Mouse (Mus musculus) hindbrain, postnatal 0 days (tissue): ENCODE data around the gene Gzmg. TPM values are rescaled to one million over a fixed set of nuclear protein-coding genes. Genes with fewer than 3 reads are reported as not detected.
A peak's percentile ranks its signal among the peaks of the same experiment; 100 is the strongest.
"Not testable (repeated sequence)": the region's sequence is repeated elsewhere in the genome, so short reads cannot be mapped to it uniquely, and the experiment has no call there.

Source experiments
- ATAC-seq: fragments of 200-750 bp; cut with Nextera tagmentation; 2 replicates; pipeline ENCODE4 v1.8.0; 2017; ENCODE audit warnings: mild to moderate bottlenecking, moderate TSS enrichment, moderate library complexity
- DNase-seq: peaks from one replicate; pipeline ENCODE4 v3.0.0-alpha.2; 2015; ENCODE audit warnings: low spot score
- H3K27ac ChIP-seq: fragments of 300-500 bp; sonication (generic); 2 replicates; pipeline ENCODE4 v1.5.1; 2014; ENCODE audit warnings: mild to moderate bottlenecking
- H3K27me3 ChIP-seq: fragments of 300-500 bp; sonication (generic); 2 replicates; pipeline ENCODE4 v1.6.1; 2014; ENCODE audit warnings: low read length, mixed read lengths; ENCODE audit not compliant: insufficient read depth
- H3K36me3 ChIP-seq: fragments of 300-500 bp; sonication (generic); 2 replicates; pipeline ENCODE4 v1.6.1; 2014; ENCODE audit warnings: low read length, mixed read lengths; ENCODE audit not compliant: insufficient read depth
- H3K4me1 ChIP-seq: fragments of 300-500 bp; sonication (generic); 2 replicates; pipeline ENCODE4 v1.6.1; 2014; ENCODE audit warnings: antibody characterized with exemption, low read length, mixed read lengths; ENCODE audit not compliant: insufficient read depth
- H3K4me2 ChIP-seq: fragments of 300-500 bp; sonication (generic); 2 replicates; pipeline ENCODE4 v1.6.1; 2014; ENCODE audit warnings: low read depth, mild to moderate bottlenecking, low read length, moderate library complexity, mixed read lengths
- H3K4me3 ChIP-seq: fragments of 300-500 bp; sonication (generic); 2 replicates; pipeline ENCODE4 v1.5.1; 2014; ENCODE audit warnings: low read length
- H3K9ac ChIP-seq: fragments of 300-500 bp; sonication (generic); replicated peaks from 2 replicates; pipeline ENCODE4 v1.6.1; 2014; ENCODE audit warnings: mild to moderate bottlenecking, low read length, moderate library complexity, mixed read lengths
- H3K9me3 ChIP-seq: fragments of 300-500 bp; sonication (generic); 2 replicates; pipeline ENCODE4 v1.6.1; 2016; ENCODE audit warnings: low read length, mixed read lengths
- CTCF ChIP-seq: IDR thresholded peaks from 2 replicates; pipeline ENCODE4 v1.5.1; 2016; ENCODE audit warnings: antibody characterized with exemption, control low read depth, low read depth
- WGBS: fragments of 180-500 bp; shearing (Covaris S2); extraction: QIAGEN DNeasy Blood & Tissue Kit; methylation state at CpG from one replicate; pipeline ENCODE4 v1.1.7; 2014; 5-methylcytosine and 5-hydroxymethylcytosine counted together
- polyA plus RNA-seq: library from polyadenylated mRNA; unstranded; fragments of >200 nt; fragmentation: Nextera tagmentation; extraction: Ambion mirVana; gene quantifications from 2 replicates; pipeline ENCODE4 v1.2.1, GENCODE M21; 2015
- total RNA-seq: library from RNA; depleted of rRNA; stranded (reverse); fragments of >200 nt; gene quantifications from 2 replicates; pipeline ENCODE4 v1.2.3, GENCODE M21; 2014

Gene Gzmg
- total and polyA plus RNA-seq, 2 experiments from 2014 or later: not detected

DNA sequence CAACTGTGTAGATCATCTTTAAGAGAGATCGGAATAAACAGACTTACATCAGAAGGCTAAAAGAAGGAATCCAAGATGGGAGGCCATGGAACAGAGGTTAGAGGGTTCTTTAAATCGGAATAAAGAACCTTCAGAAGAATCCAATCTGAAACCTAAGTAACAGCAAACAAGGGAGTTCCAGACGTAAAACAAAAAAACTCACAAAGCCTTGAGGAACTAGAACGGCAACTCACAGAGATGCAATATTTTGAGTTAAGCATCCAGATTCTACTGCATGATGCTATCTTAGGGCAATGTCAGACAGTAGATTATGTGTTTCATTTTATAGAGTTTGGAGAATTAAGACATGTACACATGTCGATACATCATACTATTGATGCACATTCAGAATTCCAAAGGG is 15.1 kb upstream of the Gzmg start, which contains the start of gene Gzmn:
TSS of gene Gzmn (minus strand) at position 101 of the 400 bp plus-strand sequence.
- no peak for TF ChIP-seq CTCF
- DNase-seq: no peak
- no peaks in the 10 kb centered on the region for H3K36me3 ChIP-seq
- ATAC-seq: no peak
- no peaks in the 10 kb centered on the region for H3K4me1 ChIP-seq
- H3K27me3 ChIP-seq: no peaks in the 10 kb centered on the region
- H3K4me3 ChIP-seq: no peak within 1 kb of the TSS
- H3K27ac ChIP-seq: no peak within 1 kb of the TSS
- WGBS: 92% methylated on average over 5 of the region's 5 CpGs
- no peak within 1 kb of the TSS for H3K9ac ChIP-seq
- H3K4me2 ChIP-seq: no peak within 1 kb of the TSS
- H3K9me3 ChIP-seq: no peaks in the 10 kb centered on the region

DNA sequence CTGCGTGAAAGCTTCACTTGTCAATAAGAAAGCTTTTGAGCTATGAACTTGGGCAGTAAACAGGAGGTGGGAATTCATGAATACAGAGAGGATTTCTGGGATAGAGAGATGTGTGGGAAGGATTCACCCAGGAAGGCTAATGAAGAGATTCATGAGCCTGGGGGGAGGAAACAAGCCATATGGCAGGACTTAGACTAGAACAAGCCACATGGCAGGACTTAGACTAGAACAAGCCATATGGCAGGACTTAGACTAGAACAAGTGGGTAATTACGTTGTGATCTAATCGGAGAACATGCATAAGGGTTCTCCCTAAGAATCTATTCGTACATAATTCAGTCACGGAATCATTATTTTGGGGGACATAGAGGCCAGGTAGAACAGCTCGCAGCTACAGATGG is 14.0 kb upstream of the Gzmg start:
- no peak for TF ChIP-seq CTCF
- no peak overlapping the region for H3K27ac ChIP-seq
- H3K9ac ChIP-seq: no peak overlapping the region
- no peak overlapping the region for H3K4me3 ChIP-seq
- 88% methylated on average over 6 of the region's 6 CpGs for WGBS
- ATAC-seq (no peak), DNase-seq (peak; percentile 3)
- no peaks in the 10 kb centered on the region for H3K36me3 ChIP-seq
- H3K9me3 ChIP-seq: no peaks in the 10 kb centered on the region
- H3K4me1 ChIP-seq: no peaks in the 10 kb centered on the region
- H3K4me2 ChIP-seq: no peak overlapping the region
- no peaks in the 10 kb centered on the region for H3K27me3 ChIP-seq

GRCm38 (mm10) chr14:56172744-56173143 is 13.4 kb upstream of the Gzmg start:
- DNase-seq: no peak
- Histone ChIP-seq H3K9ac (no peak overlapping the region), H3K9me3 (no peaks in the 10 kb centered on the region), H3K36me3 (no peaks in the 10 kb centered on the region), H3K27ac (no peak overlapping the region), H3K4me1 (no peaks in the 10 kb centered on the region), H3K4me3 (no peak overlapping the region), H3K27me3 (no peaks in the 10 kb centered on the region), H3K4me2 (no peak overlapping the region)
- ATAC-seq: no peak
- no peak for TF ChIP-seq CTCF
- 91% methylated on average over 5 of the region's 5 CpGs for WGBS

DNA sequence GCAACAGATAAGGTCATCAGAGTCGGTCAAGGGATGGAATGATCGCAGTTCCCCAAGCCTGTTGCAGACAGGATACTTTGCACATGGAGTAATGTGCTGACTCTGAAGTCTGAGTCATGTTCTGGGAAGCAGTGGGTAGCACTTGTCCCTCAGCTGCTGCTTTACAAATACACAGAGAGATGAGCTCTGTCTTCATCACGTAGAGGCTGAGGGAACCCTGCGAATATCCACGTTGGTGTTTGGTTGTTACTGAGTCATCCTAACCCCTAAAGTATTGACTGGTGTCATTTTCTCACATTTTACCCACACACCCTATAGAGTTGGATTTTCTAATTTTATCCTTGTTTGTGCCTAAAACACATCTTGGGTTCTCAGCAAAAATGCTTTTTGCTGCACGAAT is 8.6 kb upstream of the Gzmg start:
- TF ChIP-seq CTCF: no peak
- H3K4me2 ChIP-seq: no peak overlapping the region
- ATAC-seq (no peak), DNase-seq (no peak)
- 78% methylated on average over 6 of the region's 6 CpGs for WGBS
- no peaks in the 10 kb centered on the region for H3K4me1 ChIP-seq
- H3K36me3 ChIP-seq: no peaks in the 10 kb centered on the region
- no peaks in the 10 kb centered on the region for H3K27me3 ChIP-seq
- no peak overlapping the region for H3K27ac ChIP-seq
- no peak overlapping the region for H3K4me3 ChIP-seq
- no peaks in the 10 kb centered on the region for H3K9me3 ChIP-seq
- no peak overlapping the region for H3K9ac ChIP-seq

DNA sequence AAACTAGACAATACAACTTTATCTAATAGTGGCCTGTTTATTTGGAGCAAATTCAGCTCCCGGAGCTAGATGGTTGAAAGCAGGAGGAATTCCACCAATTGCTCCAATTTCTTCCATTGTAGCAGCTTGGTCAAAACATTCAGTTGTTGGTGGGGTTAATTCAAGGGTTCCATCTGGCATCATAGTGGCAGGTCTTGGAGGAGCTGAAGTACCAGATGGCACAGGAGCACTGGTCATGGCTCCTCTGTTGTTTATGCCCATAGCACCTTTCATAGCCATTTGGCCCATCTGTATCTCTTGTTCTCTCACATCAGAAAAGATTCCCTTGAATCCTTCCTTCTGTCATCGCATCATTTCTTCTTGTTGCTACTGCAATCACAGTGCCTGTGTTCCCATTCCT is 2.7 kb upstream of the Gzmg start:
- H3K4me2 ChIP-seq: no peak overlapping the region
- no peak overlapping the region for H3K27ac ChIP-seq

GRCm38 (mm10) chr14:56155340-56155739 is 4.0 kb downstream of the Gzmg start:
- Histone ChIP-seq H3K36me3 (no peaks in the 10 kb centered on the region), H3K27me3 (no peaks in the 10 kb centered on the region), H3K4me2 (no peak overlapping the region), H3K9ac (no peak overlapping the region), H3K4me1 (no peaks in the 10 kb centered on the region), H3K4me3 (no peak overlapping the region), H3K9me3 (no peaks in the 10 kb centered on the region), H3K27ac (no peak overlapping the region)
- DNase-seq: no peak
- ATAC-seq: no peak
- WGBS: 75% methylated on average over 2 of the region's 2 CpGs
- peak; percentile 19; the same call in 1 of the 2 replicates for TF ChIP-seq CTCF

More for the DNA sequence above, 2.7 kb upstream of the Gzmg start:
- Histone ChIP-seq H3K9me3 (no peaks in the 10 kb centered on the region), H3K9ac (no peak overlapping the region), H3K27me3 (no peaks in the 10 kb centered on the region), H3K4me3 (no peak overlapping the region), H3K36me3 (no peaks in the 10 kb centered on the region), H3K4me1 (no peaks in the 10 kb centered on the region)
- TF ChIP-seq CTCF: no peak
- DNase-seq (peak; percentile 6), ATAC-seq (no peak)
- 86% methylated on average over 2 of the region's 2 CpGs for WGBS

DNA sequence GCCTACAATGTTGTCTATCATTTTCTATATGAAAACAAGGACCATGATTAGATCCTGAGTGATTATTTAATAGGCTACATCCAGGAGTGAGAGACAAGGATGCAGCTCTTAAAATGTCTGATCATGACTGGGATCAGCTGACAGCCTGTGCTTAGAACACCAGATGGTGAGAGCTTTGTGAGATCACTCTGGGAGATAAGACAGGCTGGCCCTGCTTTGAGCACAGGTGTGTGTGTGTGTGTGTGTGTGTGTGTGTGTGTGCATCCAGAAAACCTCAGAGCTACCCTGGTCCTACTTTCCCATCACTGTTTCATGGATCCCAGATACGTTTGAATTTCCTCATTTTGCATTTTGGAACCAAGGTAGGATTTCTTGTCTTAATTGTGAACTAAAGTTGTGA is 25.7 kb downstream of the Gzmg start:
- DNase-seq (peak; percentile 9), ATAC-seq (peak; percentile 64; the same call in 1 of the 2 replicates)
- not testable (repeated sequence) for H3K9ac ChIP-seq, H3K27ac ChIP-seq, H3K36me3 ChIP-seq, H3K4me1 ChIP-seq, H3K9me3 ChIP-seq, H3K27me3 ChIP-seq, H3K4me3 ChIP-seq, H3K4me2 ChIP-seq
- 74% methylated on average over 1 of the region's 1 CpGs for WGBS

DNA sequence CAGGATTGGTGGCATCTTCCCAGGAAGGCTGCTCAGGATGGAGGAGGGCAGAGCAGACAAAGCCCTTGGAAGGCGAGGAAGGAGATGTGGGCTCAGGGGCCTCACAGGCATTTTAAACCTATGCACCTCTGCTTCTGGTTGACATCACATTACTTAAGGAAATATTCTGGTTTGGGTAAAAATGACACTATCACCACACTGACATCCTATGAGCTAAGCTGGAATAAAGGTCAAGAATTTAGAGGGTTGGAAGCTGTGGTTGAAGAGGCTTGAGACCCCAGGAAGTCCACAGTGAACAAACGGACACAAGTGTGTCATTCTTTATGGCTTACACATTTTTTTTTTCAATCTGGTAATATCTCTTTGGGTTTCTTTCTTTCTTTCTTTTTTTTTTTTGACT is 26.9 kb downstream of the Gzmg start, which contains the start of gene Gzmd:
TSS of gene Gzmd (minus strand) at position 101 of the 400 bp plus-strand sequence.
- not testable (repeated sequence) for DNase-seq, H3K9ac ChIP-seq, H3K27me3 ChIP-seq, H3K36me3 ChIP-seq, H3K9me3 ChIP-seq, ATAC-seq, H3K4me2 ChIP-seq, H3K27ac ChIP-seq, H3K4me1 ChIP-seq, H3K4me3 ChIP-seq
- 82% methylated on average over 2 of the region's 2 CpGs for WGBS
